Mouse (Mus musculus) limb, embryonic 14.5 days (tissue): Measurements from ENCODE around the gene Cd180. TPM values are rescaled to one million over a fixed set of nuclear protein-coding genes. Genes with fewer than 3 reads are reported as not detected.

Experiments used
- ATAC-seq: fragments of 200-750 bp; cut with Nextera tagmentation; 2 replicates; pipeline ENCODE4 v1.8.0; 2017; ENCODE audit warnings: low read depth, moderate number of reproducible peaks, moderate TSS enrichment; ENCODE audit not compliant: low FRiP score
- DNase-seq: peaks from one replicate; pipeline ENCODE4 v3.0.0-alpha.2; 2015; ENCODE audit warnings: low spot score
- H3K27ac ChIP-seq: fragments of 300-500 bp; sonication (generic); replicated peaks from 2 replicates; pipeline ENCODE4 v1.5.1; 2014; ENCODE audit warnings: low read depth, mild to moderate bottlenecking, low read length, moderate library complexity, mixed read lengths
- H3K27me3 ChIP-seq: fragments of 300-500 bp; sonication (generic); 2 replicates; pipeline ENCODE4 v1.6.1; 2014; ENCODE audit warnings: low read length, mixed read lengths; ENCODE audit not compliant: control insufficient read depth, insufficient read depth
- H3K36me3 ChIP-seq: fragments of 300-500 bp; sonication (generic); 2 replicates; pipeline ENCODE4 v1.6.1; 2014; ENCODE audit warnings: mild to moderate bottlenecking, low read length, moderate library complexity, mixed read lengths; ENCODE audit not compliant: control insufficient read depth, insufficient read depth
- H3K4me1 ChIP-seq: fragments of 300-500 bp; sonication (generic); 2 replicates; pipeline ENCODE4 v1.6.1; 2014; ENCODE audit warnings: antibody characterized with exemption, low read length, mixed read lengths; ENCODE audit not compliant: control insufficient read depth, insufficient read depth
- H3K4me2 ChIP-seq: fragments of 300-500 bp; sonication (generic); replicated peaks from 2 replicates; pipeline ENCODE4 v1.6.1; 2014; ENCODE audit warnings: low read depth, mild to moderate bottlenecking, low read length, moderate library complexity; ENCODE audit not compliant: severe bottlenecking
- H3K4me3 ChIP-seq: fragments of 300-500 bp; sonication (generic); replicated peaks from 2 replicates; pipeline ENCODE4 v1.5.1; 2014; ENCODE audit warnings: low read length
- H3K9ac ChIP-seq: fragments of 300-500 bp; sonication (generic); 2 replicates; pipeline ENCODE4 v1.6.1; 2014; ENCODE audit warnings: mild to moderate bottlenecking, low read depth, low read length, moderate library complexity; ENCODE audit not compliant: severe bottlenecking
- H3K9me3 ChIP-seq: fragments of 300-500 bp; sonication (generic); 2 replicates; pipeline ENCODE4 v1.6.1; 2016; ENCODE audit warnings: low read length; ENCODE audit not compliant: control insufficient read depth
- POLR2A ChIP-seq: fragments of 200-500 bp; IDR thresholded peaks from 2 replicates; pipeline ENCODE4 v1.8.0; 2012; ENCODE audit warnings: inconsistent platforms, mild to moderate bottlenecking, moderate library complexity, borderline replicate concordance; ENCODE audit not compliant: insufficient read depth, insufficient read length; ENCODE audit errors: extremely low read depth
- WGBS: fragments of 180-500 bp; shearing (Covaris S2); extraction: QIAGEN DNeasy Blood & Tissue Kit; methylation state at CpG from one replicate; pipeline ENCODE4 v1.1.7; 2014; 5-methylcytosine and 5-hydroxymethylcytosine counted together
- polyA plus RNA-seq, 2 experiments: library from polyadenylated mRNA; depleted of rRNA in 1 of 2; stranded (reverse) in 1 of 2; unstranded in 1 of 2; fragments of >200 nt; fragmentation: Nextera tagmentation in 1 of 2; extraction: Ambion mirVana in 1 of 2; gene quantifications; 2 replicates each; pipeline versions ENCODE4 v1.2.1 to v1.2.3; 2012 to 2014

The Cd180 gene
- polyA plus RNA-seq, 2 experiments, result 0.61 to 1.2 TPM

GRCm38 (mm10) chr13:102770194-102770593, 76.8 kb downstream of the Cd180 start:
- Histone ChIP-seq H3K4me1 (no peaks in the 10 kb centered on the region; the same call in 1 of the 2 replicates), H3K4me3 (no peak overlapping the region), H3K36me3 (peaks cover 2% of the 10 kb centered on the region; the same call in 1 of the 2 replicates), H3K9me3 (no peaks in the 10 kb centered on the region), H3K27me3 (no peaks in the 10 kb centered on the region), H3K9ac (no peak overlapping the region), H3K4me2 (no peak overlapping the region), H3K27ac (no peak overlapping the region)
- ATAC-seq (no peak), DNase-seq (peak; percentile 27)
- 38% methylated on average over 8 of the region's 8 CpGs for WGBS
- TF ChIP-seq POLR2A, result no peak

GRCm38 (mm10) chr13:102773169-102773568, 79.8 kb downstream of the Cd180 start:
- no peak for ATAC-seq
- no peaks in the 10 kb centered on the region; the same call in 1 of the 2 replicates for H3K4me1 ChIP-seq

GRCm38 (mm10) chr13:102774786-102775201, 81.4 kb downstream of the Cd180 start:
- Histone ChIP-seq H3K27ac (no peak overlapping the region), H3K36me3 (no peaks in the 10 kb centered on the region; the same call in 1 of the 2 replicates), H3K9me3 (no peaks in the 10 kb centered on the region), H3K4me3 (no peak overlapping the region), H3K4me2 (no peak overlapping the region), H3K27me3 (no peaks in the 10 kb centered on the region), H3K9ac (no peak overlapping the region), H3K4me1 (no peaks in the 10 kb centered on the region; the same call in 1 of the 2 replicates)
- ATAC-seq (no peak), DNase-seq (peak; percentile 17)
- WGBS, result 44% methylated on average over 7 of the region's 7 CpGs
- TF ChIP-seq POLR2A, result no peak

More at GRCm38 (mm10) chr13:102773169-102773568, 79.8 kb downstream of the Cd180 start:
- Histone ChIP-seq H3K36me3 (peaks cover 2% of the 10 kb centered on the region; the same call in 1 of the 2 replicates), H3K27me3 (no peaks in the 10 kb centered on the region), H3K4me3 (no peak overlapping the region), H3K4me2 (no peak overlapping the region), H3K27ac (no peak overlapping the region), H3K9ac (no peak overlapping the region), H3K9me3 (no peaks in the 10 kb centered on the region)
- WGBS, result 88% methylated on average over 9 of the region's 9 CpGs
- no peak for TF ChIP-seq POLR2A
- DNase-seq, result no peak

GRCm38 (mm10) chr13:102775506-102775905, 82.1 kb downstream of the Cd180 start:
- no peak overlapping the region for H3K4me2 ChIP-seq
- WGBS, result 84% methylated on average over 6 of the region's 6 CpGs

GRCm38 (mm10) chr13:102778859-102779258, 85.5 kb downstream of the Cd180 start:
- Histone ChIP-seq H3K4me2 (no peak overlapping the region), H3K36me3 (peaks cover 12% of the 10 kb centered on the region; the same call in 1 of the 2 replicates), H3K9ac (no peak overlapping the region), H3K4me3 (no peak overlapping the region), H3K27me3 (no peaks in the 10 kb centered on the region), H3K9me3 (no peaks in the 10 kb centered on the region), H3K4me1 (no peaks in the 10 kb centered on the region), H3K27ac (no peak overlapping the region)
- WGBS, result 95% methylated on average over 3 of the region's 3 CpGs
- TF ChIP-seq POLR2A, result no peak
- DNase-seq, result no peak
- ATAC-seq, result no peak

More at GRCm38 (mm10) chr13:102775506-102775905, 82.1 kb downstream of the Cd180 start:
- H3K27ac ChIP-seq, result no peak overlapping the region
- no peak for TF ChIP-seq POLR2A
- no peaks in the 10 kb centered on the region for H3K9me3 ChIP-seq
- H3K4me1 ChIP-seq, result no peaks in the 10 kb centered on the region; the same call in 1 of the 2 replicates
- no peak for ATAC-seq
- no peak for DNase-seq
- no peak overlapping the region for H3K4me3 ChIP-seq
- H3K9ac ChIP-seq, result no peak overlapping the region
- no peaks in the 10 kb centered on the region for H3K27me3 ChIP-seq
- H3K36me3 ChIP-seq, result no peaks in the 10 kb centered on the region; the same call in 1 of the 2 replicates
